Mouse (Mus musculus) kidney, adult 2 months (tissue): ENCODE results near the gene Gm27021.

Source experiments
- CTCF ChIP-seq: fragments of 200-500 bp; conservative IDR thresholded peaks from 2 replicates; pipeline ENCODE4 v1.5.1; 2011; ENCODE audit warnings: low read depth, mild to moderate bottlenecking, control low read depth, low read length, moderate library complexity, mixed read lengths; ENCODE audit not compliant: insufficient read depth, insufficient read length
- POLR2A ChIP-seq: fragments of 200-500 bp; IDR thresholded peaks from one replicate; pipeline ENCODE4 v1.6.1; 2011; ENCODE audit warnings: low read depth, low read length, control low read depth

DNA sequence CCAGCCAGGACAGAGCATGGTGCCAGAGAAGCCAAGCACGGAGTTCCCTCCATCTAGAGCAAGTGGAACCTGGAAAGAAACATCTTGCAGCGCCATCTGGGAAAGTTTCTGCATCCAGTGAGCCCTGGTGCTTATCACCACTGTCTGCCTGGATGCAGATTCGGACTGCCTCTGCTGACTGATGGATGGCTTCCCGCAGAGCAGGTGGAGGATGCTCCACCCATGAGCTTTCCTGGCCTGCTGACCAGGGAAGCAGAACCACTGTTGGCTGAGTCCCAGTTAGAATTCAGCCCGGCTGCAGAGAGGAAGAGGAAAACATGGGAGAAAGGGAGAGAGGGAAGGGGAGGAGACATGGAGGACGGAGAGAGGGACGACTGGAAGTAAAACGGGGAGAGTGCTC is 19.9 kb upstream of the Gm27021 start:
- no peak for TF ChIP-seq POLR2A
- TF ChIP-seq CTCF: no peak
